Mouse (Mus musculus) heart, adult 2 months (tissue): ENCODE results near the gene Gm21964.

Experiments
- CTCF ChIP-seq: fragments of 200-600 bp; IDR thresholded peaks from 2 replicates; pipeline ENCODE4 v1.8.1; 2022; ENCODE audit warnings: antibody characterized with exemption, mild to moderate bottlenecking, moderate library complexity
- EP300 ChIP-seq: fragments of 200-500 bp; IDR thresholded peaks from 2 replicates; pipeline ENCODE4 v1.6.1; 2011; ENCODE audit warnings: low read depth, low read length, control low read depth; ENCODE audit not compliant: insufficient read depth
- POLR2A ChIP-seq: fragments of 200-500 bp; IDR thresholded peaks from 2 replicates; pipeline ENCODE4 v1.6.1; 2011; ENCODE audit warnings: mild to moderate bottlenecking, low read depth, low read length, control low read depth; ENCODE audit not compliant: insufficient read depth

GRCm38 (mm10) chr8:110130537-110130936 lies 29.5 kb downstream of the Gm21964 start:
- TF ChIP-seq CTCF (peak; percentile 85), POLR2A (no peak), EP300 (no peak)
